Mouse (Mus musculus) midbrain, embryonic 16.5 days (tissue): ENCODE measurements at regions not wholly inside any gene's neighbourhood (a gene's known extent, or its start where the extent isn't known, plus 50 kb on each side); places are given as distances from the start of the nearest gene placed in this dataset.
A peak's percentile ranks its signal among the peaks of the same experiment; 100 is the strongest.

Experiments
- ATAC-seq: fragments of 200-750 bp; cut with Nextera tagmentation; 2 replicates; pipeline ENCODE4 v1.8.0; 2017; ENCODE audit warnings: moderate TSS enrichment
- H3K27ac ChIP-seq: fragments of 300-500 bp; sonication (generic); 2 replicates; pipeline ENCODE4 v1.5.1; 2014; ENCODE audit warnings: mild to moderate bottlenecking, low read length, mixed read lengths
- H3K27me3 ChIP-seq: fragments of 300-500 bp; sonication (generic); 2 replicates; pipeline ENCODE4 v1.6.1; 2014; ENCODE audit warnings: low read depth, low read length, mixed read lengths; ENCODE audit not compliant: control insufficient read depth, insufficient read depth
- H3K36me3 ChIP-seq: fragments of 300-500 bp; sonication (generic); 2 replicates; pipeline ENCODE4 v1.6.1; 2014; ENCODE audit warnings: mild to moderate bottlenecking, low read length, moderate library complexity, mixed read lengths; ENCODE audit not compliant: control insufficient read depth, insufficient read depth
- H3K4me1 ChIP-seq: fragments of 300-500 bp; sonication (generic); 2 replicates; pipeline ENCODE4 v1.6.1; 2014; ENCODE audit warnings: mild to moderate bottlenecking, low read length, mixed read lengths; ENCODE audit not compliant: control insufficient read depth, insufficient read depth
- H3K4me2 ChIP-seq: fragments of 300-500 bp; sonication (generic); 2 replicates; pipeline ENCODE4 v1.6.1; 2014; ENCODE audit warnings: mild to moderate bottlenecking, low read length, mixed read lengths
- H3K4me3 ChIP-seq: fragments of 300-500 bp; sonication (generic); 2 replicates; pipeline ENCODE4 v1.5.1; 2014; ENCODE audit warnings: low read depth, mild to moderate bottlenecking, low read length, moderate library complexity, mixed read lengths
- H3K9ac ChIP-seq: fragments of 300-500 bp; sonication (generic); 2 replicates; pipeline ENCODE4 v1.6.1; 2014; ENCODE audit warnings: low read depth, low read length, mixed read lengths
- H3K9me3 ChIP-seq: fragments of 300-500 bp; sonication (generic); replicated peaks from 2 replicates; pipeline ENCODE4 v1.6.1; 2014; ENCODE audit warnings: mild to moderate bottlenecking, low read length, mixed read lengths; ENCODE audit not compliant: control insufficient read depth, poor library complexity, severe bottlenecking
- WGBS: fragments of 180-500 bp; shearing (Covaris S2); extraction: QIAGEN DNeasy Blood & Tissue Kit; methylation state at CpG from one replicate; pipeline ENCODE4 v1.1.7; 2014; 5-methylcytosine and 5-hydroxymethylcytosine counted together

DNA sequence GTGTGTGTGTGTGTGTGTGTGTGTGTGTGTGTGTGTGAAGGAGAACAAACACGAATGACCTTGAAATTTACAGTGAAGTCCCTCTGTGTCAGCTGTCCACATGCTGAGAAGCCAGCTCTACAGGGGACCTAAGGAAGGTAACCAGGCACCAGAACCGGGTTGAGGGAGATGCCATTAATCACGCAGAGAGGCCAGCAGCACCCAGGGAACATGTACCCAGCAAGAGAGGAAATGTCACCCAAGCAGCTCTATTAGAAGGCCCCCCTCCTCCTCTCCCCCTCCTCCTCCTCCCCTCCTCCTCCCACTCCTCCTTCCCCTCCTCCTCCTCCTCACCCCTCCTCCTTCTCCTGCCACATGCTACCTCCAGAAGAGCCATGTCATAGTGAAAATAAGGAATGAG lies 181.8 kb downstream of the Suds3 start:
- no peak overlapping the region for H3K27ac ChIP-seq
- no peaks in the 10 kb centered on the region for H3K9me3 ChIP-seq
- H3K4me1 ChIP-seq, result no peaks in the 10 kb centered on the region
- H3K4me2 ChIP-seq, result no peak overlapping the region
- no peaks in the 10 kb centered on the region for H3K36me3 ChIP-seq
- no peak overlapping the region for H3K9ac ChIP-seq
- ATAC-seq, result no peak
- no peaks in the 10 kb centered on the region for H3K27me3 ChIP-seq
- no peak overlapping the region for H3K4me3 ChIP-seq
- 68% methylated on average over 3 of the region's 3 CpGs for WGBS

DNA sequence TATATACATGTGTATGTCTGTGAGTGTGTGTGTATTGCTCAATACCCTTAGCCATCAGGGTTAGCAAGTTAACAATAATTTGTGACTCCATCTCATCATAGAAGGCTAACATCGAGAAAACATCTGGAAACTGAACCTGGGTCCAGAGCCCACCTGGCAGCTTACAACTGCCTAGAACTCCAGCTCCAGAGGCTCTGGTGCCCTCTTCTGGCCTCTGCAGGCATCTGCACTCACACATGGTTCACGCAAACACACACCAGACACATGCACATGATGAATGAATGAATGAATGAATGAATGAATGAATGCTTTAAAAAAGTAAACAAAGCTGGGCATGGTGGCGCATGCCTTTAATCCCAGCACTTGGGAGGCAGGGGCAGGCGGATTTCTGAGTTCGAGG lies 182.8 kb downstream of the Suds3 start:
- Histone ChIP-seq H3K27ac (no peak overlapping the region), H3K27me3 (no peaks in the 10 kb centered on the region), H3K4me3 (no peak overlapping the region), H3K4me2 (no peak overlapping the region), H3K9me3 (no peaks in the 10 kb centered on the region), H3K36me3 (no peaks in the 10 kb centered on the region), H3K4me1 (no peaks in the 10 kb centered on the region), H3K9ac (no peak overlapping the region)
- no peak for ATAC-seq
- 94% methylated on average over 5 of the region's 5 CpGs for WGBS

DNA sequence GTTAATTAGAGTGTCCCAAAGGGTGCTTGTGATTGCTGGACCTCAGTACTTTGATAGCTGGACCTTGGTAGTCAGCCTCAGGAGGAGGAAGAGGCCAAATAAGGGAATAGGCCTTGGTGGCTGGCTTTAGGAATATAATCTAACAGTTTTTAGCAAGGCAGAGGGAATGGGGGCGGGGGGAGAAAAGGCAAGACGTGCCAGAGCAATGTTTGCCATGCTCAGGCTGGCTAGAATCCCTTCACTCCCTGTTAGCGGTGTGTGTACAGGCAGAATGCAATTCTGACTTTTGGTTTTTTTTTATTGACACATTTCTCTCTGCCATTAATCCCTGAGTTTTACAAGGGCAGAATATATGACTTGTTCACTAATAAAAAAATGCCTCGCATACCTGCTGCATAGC lies 192.2 kb downstream of the Suds3 start:
- H3K4me3 ChIP-seq, result no peak overlapping the region
- H3K27ac ChIP-seq, result no peak overlapping the region
- no peak overlapping the region for H3K4me2 ChIP-seq
- H3K9me3 ChIP-seq, result no peaks in the 10 kb centered on the region
- H3K4me1 ChIP-seq, result no peaks in the 10 kb centered on the region
- H3K27me3 ChIP-seq, result no peaks in the 10 kb centered on the region
- WGBS, result 63% methylated on average over 4 of the region's 4 CpGs
- no peak for ATAC-seq
- no peaks in the 10 kb centered on the region for H3K36me3 ChIP-seq
- H3K9ac ChIP-seq, result no peak overlapping the region

DNA sequence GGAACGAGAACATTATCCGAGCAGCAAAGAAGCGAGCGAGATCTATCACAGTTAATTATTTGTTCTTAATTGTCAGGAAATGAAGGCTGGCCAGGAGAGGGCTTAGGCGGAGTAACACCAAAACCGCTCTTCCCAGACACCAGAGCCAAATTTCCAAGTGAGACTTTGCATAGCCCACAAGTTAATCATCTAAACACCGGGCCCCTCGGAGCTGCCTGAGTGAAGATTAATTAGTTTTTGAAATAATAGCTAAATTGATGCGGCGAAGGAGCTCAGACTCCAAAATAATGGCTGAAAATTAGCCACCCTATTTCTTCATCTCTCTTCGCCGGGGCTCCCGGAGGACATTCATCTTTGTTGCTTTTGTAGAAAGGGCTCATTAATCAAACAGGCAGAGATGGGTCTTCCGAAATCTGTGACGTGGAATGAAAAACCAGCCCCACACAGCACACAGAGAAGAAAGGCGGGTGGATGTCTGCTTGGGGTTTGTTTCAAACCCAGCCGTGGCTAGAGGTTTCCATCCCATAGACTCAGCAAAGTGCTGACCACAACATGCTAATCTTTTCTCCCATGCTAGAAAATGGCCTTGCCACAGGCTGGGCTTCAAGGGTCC lies 193.7 kb downstream of the Suds3 start:
- no peak overlapping the region for H3K4me2 ChIP-seq
- no peaks in the 10 kb centered on the region for H3K9me3 ChIP-seq
- H3K4me1 ChIP-seq, result no peaks in the 10 kb centered on the region
- H3K36me3 ChIP-seq, result no peaks in the 10 kb centered on the region
- H3K27ac ChIP-seq, result no peak overlapping the region
- no peak overlapping the region for H3K4me3 ChIP-seq
- H3K27me3 ChIP-seq, result no peaks in the 10 kb centered on the region
- WGBS, result 64% methylated on average over 17 of the region's 17 CpGs
- no peak for ATAC-seq
- no peak overlapping the region for H3K9ac ChIP-seq

DNA sequence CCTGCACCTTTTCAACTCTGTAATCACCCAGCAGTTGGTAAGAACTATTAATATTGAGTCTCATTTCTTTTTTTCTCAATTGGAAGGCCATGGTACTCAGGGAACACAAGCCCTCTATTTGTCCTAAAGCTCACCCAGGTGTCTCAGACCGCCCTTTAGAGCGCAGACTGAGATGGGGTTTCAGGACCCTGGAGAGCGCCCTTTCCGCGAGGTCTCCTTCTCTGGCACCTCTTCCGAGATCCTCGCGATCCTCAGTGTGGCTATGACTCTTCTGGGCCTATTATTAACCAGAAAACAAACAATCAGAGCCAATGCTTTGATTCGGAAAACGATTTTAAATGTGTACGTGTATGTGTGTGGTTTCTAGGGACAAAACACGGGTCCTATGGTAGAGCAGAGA lies 201.0 kb downstream of the Suds3 start:
- no peak for ATAC-seq
- H3K4me2 ChIP-seq, result no peak overlapping the region
- no peaks in the 10 kb centered on the region for H3K36me3 ChIP-seq
- WGBS, result 43% methylated on average over 12 of the region's 12 CpGs
- H3K4me3 ChIP-seq, result no peak overlapping the region
- no peaks in the 10 kb centered on the region for H3K27me3 ChIP-seq
- H3K9ac ChIP-seq, result no peak overlapping the region
- H3K27ac ChIP-seq, result no peak overlapping the region
- H3K9me3 ChIP-seq, result no peaks in the 10 kb centered on the region
- no peaks in the 10 kb centered on the region for H3K4me1 ChIP-seq

DNA sequence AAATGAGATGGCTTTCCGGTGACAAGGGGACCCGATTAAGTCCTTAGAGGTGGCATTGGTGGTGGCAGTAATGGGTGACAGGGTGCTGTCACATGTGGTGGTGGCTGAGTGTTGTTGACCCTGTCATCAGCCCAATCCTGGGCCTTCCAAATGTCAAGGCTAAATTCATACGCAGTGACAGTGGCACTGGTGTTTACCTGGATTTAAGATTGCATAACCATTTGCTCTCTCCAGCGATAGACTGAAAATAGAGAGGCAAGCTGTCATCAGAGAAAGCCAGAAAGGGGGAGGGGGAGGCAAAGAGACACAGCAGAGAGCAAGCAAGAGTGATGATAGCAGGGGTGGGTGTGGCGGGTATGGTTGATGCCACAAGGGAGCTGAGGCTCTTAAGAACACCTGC lies 215.1 kb downstream of the Suds3 start:
- WGBS, result 90% methylated on average over 5 of the region's 5 CpGs
- no peak overlapping the region for H3K9ac ChIP-seq
- H3K4me1 ChIP-seq, result no peaks in the 10 kb centered on the region
- no peak overlapping the region for H3K4me2 ChIP-seq
- no peak for ATAC-seq
- H3K36me3 ChIP-seq, result no peaks in the 10 kb centered on the region
- H3K9me3 ChIP-seq, result peaks cover 2% of the 10 kb centered on the region; the same call in 1 of the 2 replicates
- no peak overlapping the region for H3K4me3 ChIP-seq
- no peak overlapping the region for H3K27ac ChIP-seq
- H3K27me3 ChIP-seq, result no peaks in the 10 kb centered on the region

DNA sequence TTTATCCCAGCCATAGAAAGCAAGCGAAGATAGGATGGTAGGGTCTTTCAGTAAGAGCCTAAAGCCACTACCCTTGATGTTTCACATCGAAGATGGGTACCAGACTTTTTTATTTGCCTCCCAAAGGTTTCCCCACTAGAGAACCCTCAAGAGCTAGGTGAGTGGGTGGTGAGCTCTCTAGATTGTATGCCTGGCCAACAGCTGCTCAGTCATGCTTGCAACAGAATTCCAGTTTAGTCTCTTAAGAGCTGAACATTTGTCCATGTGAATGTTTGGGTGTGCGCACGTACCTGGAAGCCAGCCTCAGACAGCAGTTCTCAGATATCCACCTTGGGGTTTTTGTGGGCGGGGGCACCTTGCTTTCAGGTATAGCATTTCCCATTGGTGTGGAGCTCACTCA lies 218.5 kb downstream of the Suds3 start:
- Histone ChIP-seq H3K9me3 (no peaks in the 10 kb centered on the region), H3K4me2 (no peak overlapping the region), H3K27ac (no peak overlapping the region), H3K27me3 (no peaks in the 10 kb centered on the region), H3K9ac (no peak overlapping the region), H3K36me3 (no peaks in the 10 kb centered on the region), H3K4me1 (0 out of 2 replicates have a peak, but pooled peaks cover 8% of the 10 kb centered on the region), H3K4me3 (no peak overlapping the region)
- no peak for ATAC-seq
- WGBS, result 85% methylated on average over 5 of the region's 5 CpGs

DNA sequence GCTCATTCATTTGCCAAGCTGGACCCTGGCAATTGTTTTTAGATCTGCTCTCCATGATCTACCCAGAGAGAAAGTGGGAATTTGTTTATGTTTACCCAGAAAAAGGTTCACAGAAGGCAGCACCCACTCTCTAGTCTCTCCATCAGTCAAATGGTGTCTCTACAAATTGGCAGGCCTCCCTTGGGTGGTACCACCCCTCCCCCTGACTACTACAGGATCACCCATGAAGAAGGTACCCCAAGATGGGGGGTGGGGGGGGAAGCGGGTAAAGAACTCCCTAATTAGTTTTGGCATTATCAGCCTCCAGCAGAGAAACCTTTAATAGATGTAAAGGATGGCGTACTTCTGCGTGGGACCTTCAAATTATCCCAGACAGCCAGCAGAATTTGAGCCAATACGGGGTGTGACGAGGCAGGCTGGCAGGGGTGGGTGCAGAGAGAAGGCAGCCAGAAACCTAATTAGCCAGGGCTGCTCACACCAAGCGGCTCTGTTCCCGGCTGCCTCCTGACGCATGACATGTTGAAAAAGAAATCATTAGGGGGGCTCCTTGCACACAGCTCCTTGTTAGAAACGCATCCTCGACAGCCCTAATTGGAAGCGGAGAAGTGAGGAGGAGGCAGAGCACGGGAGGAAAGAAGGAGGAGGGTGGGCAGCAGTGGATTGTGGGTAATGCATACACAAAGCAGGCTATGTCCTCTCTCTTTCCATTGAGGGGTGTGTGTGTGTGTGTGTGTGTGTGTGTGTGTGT lies 220.7 kb downstream of the Suds3 start:
- peak overlapping the region; percentile 71 for H3K27ac ChIP-seq

DNA sequence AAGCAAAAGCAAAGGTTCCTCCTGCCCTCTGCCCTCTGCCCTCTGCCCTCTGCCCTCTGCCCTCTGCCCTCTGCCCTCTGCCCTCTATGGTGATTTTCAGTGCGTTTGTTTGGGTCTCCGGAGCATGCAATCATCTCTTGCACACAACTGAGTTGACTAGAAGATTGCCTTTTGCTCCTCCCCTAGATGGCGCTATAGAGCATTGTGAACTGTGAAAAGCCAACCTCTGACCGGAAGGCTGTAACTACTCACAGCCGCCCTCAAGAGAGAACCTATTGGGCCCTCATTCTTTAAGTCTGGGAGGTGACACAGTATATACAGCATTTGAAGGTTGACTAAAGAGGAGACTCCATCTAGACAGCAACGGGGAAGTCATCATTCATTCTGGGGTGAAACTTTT lies 221.3 kb downstream of the Suds3 start:
- ATAC-seq, result no peak
- no peaks in the 10 kb centered on the region for H3K36me3 ChIP-seq
- no peak overlapping the region for H3K9ac ChIP-seq
- H3K27me3 ChIP-seq, result no peaks in the 10 kb centered on the region
- H3K9me3 ChIP-seq, result no peaks in the 10 kb centered on the region
- H3K27ac ChIP-seq, result peak overlapping the region; percentile 71
- H3K4me3 ChIP-seq, result no peak overlapping the region
- WGBS, result 77% methylated on average over 6 of the region's 6 CpGs
- H3K4me2 ChIP-seq, result no peak overlapping the region
- 0 out of 2 replicates have a peak, but pooled peaks cover 8% of the 10 kb centered on the region for H3K4me1 ChIP-seq

More for the DNA sequence above, 220.7 kb downstream of the Suds3 start:
- Histone ChIP-seq H3K36me3 (no peaks in the 10 kb centered on the region), H3K4me3 (no peak overlapping the region), H3K9ac (0 out of 2 replicates have a peak overlapping the region, but pooled peaks have one; percentile 16), H3K9me3 (no peaks in the 10 kb centered on the region), H3K27me3 (no peaks in the 10 kb centered on the region), H3K4me2 (peak overlapping the region; percentile 37; the same call in 1 of the 2 replicates), H3K4me1 (0 out of 2 replicates have a peak, but pooled peaks cover 8% of the 10 kb centered on the region)
- 28% methylated on average over 12 of the region's 12 CpGs for WGBS
- ATAC-seq, result peak; percentile 93
